Mouse (Mus musculus): ENCODE measurements around the gene Sdad1.
"Not testable (repeated sequence)": the region's sequence is repeated elsewhere in the genome, so short reads cannot be mapped to it uniquely, and the experiment has no call there.

The Sdad1 gene

GRCm38 (mm10) chr5:92309681-92310511 lies at the start of gene Sdad1:
Gene Sdad1 (minus strand): TSS chr5:92310479.
- peak; percentile 93 to 96 for DNase-seq

GRCm38 (mm10) chr5:92358767-92359455 lies 48.6 kb upstream of the Sdad1 start:
- no peak for DNase-seq

- DNase-seq = no peak
These were observed 47.8 kb upstream of the Sdad1 start for GRCm38 (mm10) chr5:92358033-92358432.

- peak in 1 of 2 experiments; percentile 61 for DNase-seq
These were observed 43.2 kb upstream of the Sdad1 start for GRCm38 (mm10) chr5:92353517-92353916.

- not testable (repeated sequence) for DNase-seq
These were observed 42.4 kb upstream of the Sdad1 start for GRCm38 (mm10) chr5:92352716-92353115.

- DNase-seq = no peak
These were observed 39.5 kb upstream of the Sdad1 start for GRCm38 (mm10) chr5:92349731-92350130.

GRCm38 (mm10) chr5:92348794-92349413 lies 38.6 kb upstream of the Sdad1 start, which contains the start of gene Cxcl10:
Gene Cxcl10 (minus strand): TSS chr5:92348889.
- peak; percentile 77 to 83 for DNase-seq

GRCm38 (mm10) chr5:92345006-92345405 lies 34.7 kb upstream of the Sdad1 start:
- DNase-seq = no peak

- no peak for DNase-seq
These were observed 30.3 kb upstream of the Sdad1 start for GRCm38 (mm10) chr5:92340606-92341005.

- no peak for DNase-seq
These were observed 26.5 kb upstream of the Sdad1 start for GRCm38 (mm10) chr5:92336743-92337142.

- DNase-seq = peak; percentile 33 to 58
These were observed 22.1 kb upstream of the Sdad1 start for GRCm38 (mm10) chr5:92332359-92332840.

- no peak for DNase-seq
These were observed 21.5 kb upstream of the Sdad1 start, which contains the start of gene Art3 for GRCm38 (mm10) chr5:92331635-92332338. Gene Art3 (plus strand): TSS chr5:92331827.

- no peak for DNase-seq
These were observed 20.8 kb upstream of the Sdad1 start for GRCm38 (mm10) chr5:92331122-92331521.

GRCm38 (mm10) chr5:92327929-92328328 lies 17.6 kb upstream of the Sdad1 start, which contains the start of gene Cxcl9:
Gene Cxcl9 (minus strand): TSS chr5:92328079.
- no peak for DNase-seq

GRCm38 (mm10) chr5:92327367-92327766 lies 17.1 kb upstream of the Sdad1 start:
- no peak for DNase-seq

GRCm38 (mm10) chr5:92323264-92323663 lies 13.0 kb upstream of the Sdad1 start:
- DNase-seq = peak; percentile 19 to 44

GRCm38 (mm10) chr5:92322612-92323011 lies 12.3 kb upstream of the Sdad1 start:
- no peak for DNase-seq

- DNase-seq = no peak
These were observed 11.5 kb upstream of the Sdad1 start for GRCm38 (mm10) chr5:92321631-92322400.

- DNase-seq = no peak
These were observed 8.3 kb upstream of the Sdad1 start for GRCm38 (mm10) chr5:92318596-92318995.

GRCm38 (mm10) chr5:92318119-92318518 lies 7.8 kb upstream of the Sdad1 start:
- no peak for DNase-seq

GRCm38 (mm10) chr5:92313776-92314175 lies 3.5 kb upstream of the Sdad1 start:
- DNase-seq = no peak
